Mouse (Mus musculus): Measurements from ENCODE around the gene Trnp1. TPM values are rescaled to one million over a fixed set of nuclear protein-coding genes. Genes with fewer than 3 reads are reported as not detected.
A peak's percentile ranks its signal among the peaks of the same experiment; 100 is the strongest.

Trnp1 gene
- polyA plus RNA-seq (2011; ENCODE audit: insufficient read depth, insufficient read length, low read depth, missing spikeins), result 10.4 and 13.6 TPM in 2 replicates

DNA sequence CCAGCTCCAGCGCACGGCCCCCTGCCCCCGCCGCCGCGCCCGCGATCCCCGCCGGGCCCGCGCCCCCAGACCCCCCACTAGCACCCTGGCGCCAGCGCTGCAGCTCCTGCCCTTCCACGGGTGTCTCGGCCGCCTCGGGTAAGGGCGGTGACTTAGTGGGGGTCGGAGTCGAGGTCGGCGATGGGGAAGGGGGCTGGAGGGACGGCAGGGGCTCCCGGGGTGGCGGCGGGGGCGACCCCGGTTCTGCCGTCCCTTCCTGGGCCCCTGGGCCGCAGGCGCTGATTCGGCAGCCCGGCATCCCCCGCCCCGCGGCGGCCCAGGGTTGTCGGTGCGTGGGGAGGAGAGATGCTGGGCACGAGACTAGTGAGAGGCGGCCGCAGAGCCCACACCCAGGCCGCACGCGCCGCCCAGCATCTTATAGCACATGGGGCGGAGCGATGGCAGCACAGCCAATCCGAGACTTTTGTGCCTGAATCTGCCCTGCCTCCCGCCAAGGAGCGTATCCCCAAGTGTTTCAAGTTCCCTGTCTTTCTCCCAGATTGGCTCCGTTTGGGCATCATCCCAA, at the start of gene Trnp1:
Gene Trnp1, minus strand, starts transcription at position 391 of the 565 bp plus-strand sequence.
- peak within 1 kb of the TSS; percentile 53 for H3K4me3 ChIP-seq (ENCODE audit: low read depth, low read length)
- peak within 1 kb of the TSS; percentile 95 for H3K9ac ChIP-seq (ENCODE audit: low read depth, poor library complexity, severe bottlenecking)
- no peak for TF ChIP-seq CTCF (IDR thresholded peaks at IDR 0.05; ENCODE audit: low read depth, low read length)
- TF ChIP-seq EP300 (IDR thresholded peaks at IDR 0.05; ENCODE audit: insufficient read depth, low read depth, low read length), result no peak
- TF ChIP-seq POLR2A (IDR thresholded peaks at IDR 0.05; ENCODE audit: insufficient read depth, low read length), result peak; percentile 68
- no peak within 1 kb of the TSS for H3K27ac ChIP-seq (ENCODE audit: insufficient read depth, low read length)
- H3K36me3 ChIP-seq (ENCODE audit: control insufficient read depth, insufficient read depth, low read length, poor library complexity, severe bottlenecking), result no peaks in the 10 kb centered on the region
- 0 out of 2 replicates have a peak, but pooled peaks cover 2% of the 10 kb centered on the region for H3K27me3 ChIP-seq (ENCODE audit: control insufficient read depth, insufficient read depth, low read length, poor library complexity, severe bottlenecking)
- H3K4me1 ChIP-seq (ENCODE audit: control insufficient read depth, insufficient read depth, low read length), result peaks cover 2% of the 10 kb centered on the region
- no peaks in the 10 kb centered on the region for H3K9me3 ChIP-seq (replicated peaks; ENCODE audit: control insufficient read depth, insufficient read depth, low read length, poor library complexity, severe bottlenecking)

DNA sequence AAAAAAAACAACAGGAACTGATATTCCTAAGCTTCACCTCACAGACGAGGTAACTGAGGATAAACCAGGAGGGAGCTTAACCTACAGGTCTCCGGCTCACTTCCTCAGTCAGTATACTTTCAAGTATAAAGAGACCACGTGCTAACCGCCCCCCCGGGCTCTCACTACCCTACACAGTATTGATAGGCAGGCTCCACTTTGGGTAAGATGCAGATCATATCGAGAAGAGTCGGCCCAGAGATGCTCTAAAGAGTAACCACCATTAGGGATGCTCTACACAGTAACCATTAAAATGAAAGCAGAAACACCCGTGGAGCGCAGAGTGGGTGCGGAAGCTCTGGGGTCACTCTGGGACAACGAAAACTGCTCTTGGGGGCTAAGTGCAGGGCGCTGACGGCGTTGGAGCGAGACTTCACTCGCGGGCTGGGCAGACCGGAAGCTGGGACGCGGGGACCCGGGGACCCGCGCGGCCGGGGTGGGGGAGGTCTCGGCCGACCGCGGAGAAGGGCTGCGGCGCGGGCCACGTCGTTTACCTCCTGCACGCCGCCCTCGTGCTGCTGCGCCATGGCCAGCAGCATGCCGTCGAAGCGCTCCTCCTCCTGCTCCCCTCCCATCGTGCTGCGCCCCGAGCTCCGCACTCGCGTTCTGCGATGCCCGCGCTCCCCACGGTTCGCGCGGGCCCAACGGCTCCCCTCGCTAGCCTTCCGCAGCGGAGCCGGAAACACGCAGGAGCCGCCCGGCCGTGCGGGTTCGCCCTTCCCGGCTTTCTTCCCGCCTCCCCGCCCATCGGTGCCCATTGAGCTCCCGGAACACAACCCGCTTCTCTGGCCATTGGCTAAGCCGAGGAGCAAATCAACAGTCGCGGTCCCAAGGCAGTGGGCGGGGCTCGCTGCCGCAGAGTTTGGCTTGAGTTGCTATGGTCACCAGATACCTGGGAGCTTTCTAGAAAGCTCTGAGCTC, 47.2 kb upstream of the Trnp1 start, which contains the start of gene Nudc:
Gene Nudc, minus strand, starts transcription at position 725 of the 960 bp plus-strand sequence.
- Histone ChIP-seq H3K4me1 (ENCODE audit: control insufficient read depth, insufficient read depth, low read length) (peaks cover 4% of the 10 kb centered on the region), H3K9ac (ENCODE audit: low read depth, poor library complexity, severe bottlenecking) (peak within 1 kb of the TSS; percentile 83), H3K27ac (ENCODE audit: insufficient read depth, low read length) (no peak within 1 kb of the TSS), H3K4me3 (ENCODE audit: low read depth, low read length) (peak within 1 kb of the TSS; percentile 98), H3K36me3 (ENCODE audit: control insufficient read depth, insufficient read depth, low read length, poor library complexity, severe bottlenecking) (peaks cover 30% of the 10 kb centered on the region), H3K9me3 (replicated peaks; ENCODE audit: control insufficient read depth, insufficient read depth, low read length, poor library complexity, severe bottlenecking) (no peaks in the 10 kb centered on the region), H3K27me3 (ENCODE audit: control insufficient read depth, insufficient read depth, low read length, poor library complexity, severe bottlenecking) (no peaks in the 10 kb centered on the region)
- TF ChIP-seq CTCF (IDR thresholded peaks at IDR 0.05; ENCODE audit: low read depth, low read length) (no peak), POLR2A (IDR thresholded peaks at IDR 0.05; ENCODE audit: insufficient read depth, low read length) (no peak), EP300 (IDR thresholded peaks at IDR 0.05; ENCODE audit: insufficient read depth, low read depth, low read length) (no peak)

DNA sequence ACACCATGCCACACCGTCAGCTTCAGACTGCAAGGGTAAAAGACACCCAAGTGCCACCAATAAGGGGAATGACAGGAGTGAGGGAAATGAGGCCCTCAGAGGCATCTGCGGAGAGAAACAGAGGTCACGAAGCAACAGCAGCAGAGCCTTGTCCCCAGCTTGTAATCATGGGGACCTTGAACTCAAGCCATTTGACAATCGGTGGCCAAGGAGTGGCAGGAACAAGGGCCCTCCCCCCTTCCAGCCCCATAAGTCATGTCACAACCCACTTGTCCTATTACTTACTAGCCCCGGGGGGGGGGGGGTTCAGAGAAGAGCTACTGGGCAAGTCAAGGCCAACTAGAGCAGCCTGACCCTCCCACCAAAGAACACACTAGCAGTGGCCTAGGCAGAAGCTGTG, 38.3 kb upstream of the Trnp1 start:
- no peaks in the 10 kb centered on the region for H3K27me3 ChIP-seq (ENCODE audit: control insufficient read depth, insufficient read depth, low read length, poor library complexity, severe bottlenecking)
- H3K9ac ChIP-seq (ENCODE audit: low read depth, poor library complexity, severe bottlenecking), result no peak overlapping the region
- no peak overlapping the region for H3K4me3 ChIP-seq (ENCODE audit: low read depth, low read length)
- H3K9me3 ChIP-seq (replicated peaks; ENCODE audit: control insufficient read depth, insufficient read depth, low read length, poor library complexity, severe bottlenecking), result no peaks in the 10 kb centered on the region
- peaks cover 62% of the 10 kb centered on the region for H3K36me3 ChIP-seq (ENCODE audit: control insufficient read depth, insufficient read depth, low read length, poor library complexity, severe bottlenecking)
- no peak for TF ChIP-seq EP300 (IDR thresholded peaks at IDR 0.05; ENCODE audit: insufficient read depth, low read depth, low read length)
- H3K4me1 ChIP-seq (ENCODE audit: control insufficient read depth, insufficient read depth, low read length), result no peaks in the 10 kb centered on the region
- no peak overlapping the region for H3K27ac ChIP-seq (ENCODE audit: insufficient read depth, low read length)

DNA sequence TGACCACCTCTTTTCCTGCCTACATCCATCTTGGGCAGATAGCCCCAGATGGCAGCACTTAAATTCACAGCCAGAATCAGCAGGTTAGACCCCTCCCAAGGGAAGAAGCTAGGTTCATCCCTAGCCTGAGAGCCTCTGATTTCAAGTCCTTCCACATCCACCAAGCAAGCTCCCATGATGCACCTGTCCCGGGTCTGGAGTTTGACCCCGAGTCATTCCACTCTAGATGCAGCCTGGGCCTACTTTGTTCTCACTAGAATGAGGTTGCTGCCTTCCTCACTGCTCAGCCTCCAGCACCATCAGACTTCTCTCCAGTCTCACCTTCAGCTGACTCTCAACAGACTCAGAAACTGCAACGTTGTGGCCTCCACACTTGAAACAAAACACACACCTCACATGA, 37.7 kb upstream of the Trnp1 start:
- H3K27me3 ChIP-seq (ENCODE audit: control insufficient read depth, insufficient read depth, low read length, poor library complexity, severe bottlenecking), result no peaks in the 10 kb centered on the region
- peaks cover 61% of the 10 kb centered on the region for H3K36me3 ChIP-seq (ENCODE audit: control insufficient read depth, insufficient read depth, low read length, poor library complexity, severe bottlenecking)
- no peak for TF ChIP-seq CTCF (IDR thresholded peaks at IDR 0.05; ENCODE audit: low read depth, low read length)
- no peak for TF ChIP-seq EP300 (IDR thresholded peaks at IDR 0.05; ENCODE audit: insufficient read depth, low read depth, low read length)
- TF ChIP-seq POLR2A (IDR thresholded peaks at IDR 0.05; ENCODE audit: insufficient read depth, low read length), result no peak
- no peak overlapping the region for H3K4me3 ChIP-seq (ENCODE audit: low read depth, low read length)
- no peak overlapping the region for H3K27ac ChIP-seq (ENCODE audit: insufficient read depth, low read length)
- no peak overlapping the region for H3K9ac ChIP-seq (ENCODE audit: low read depth, poor library complexity, severe bottlenecking)
- no peaks in the 10 kb centered on the region for H3K9me3 ChIP-seq (replicated peaks; ENCODE audit: control insufficient read depth, insufficient read depth, low read length, poor library complexity, severe bottlenecking)
- no peaks in the 10 kb centered on the region for H3K4me1 ChIP-seq (ENCODE audit: control insufficient read depth, insufficient read depth, low read length)

DNA sequence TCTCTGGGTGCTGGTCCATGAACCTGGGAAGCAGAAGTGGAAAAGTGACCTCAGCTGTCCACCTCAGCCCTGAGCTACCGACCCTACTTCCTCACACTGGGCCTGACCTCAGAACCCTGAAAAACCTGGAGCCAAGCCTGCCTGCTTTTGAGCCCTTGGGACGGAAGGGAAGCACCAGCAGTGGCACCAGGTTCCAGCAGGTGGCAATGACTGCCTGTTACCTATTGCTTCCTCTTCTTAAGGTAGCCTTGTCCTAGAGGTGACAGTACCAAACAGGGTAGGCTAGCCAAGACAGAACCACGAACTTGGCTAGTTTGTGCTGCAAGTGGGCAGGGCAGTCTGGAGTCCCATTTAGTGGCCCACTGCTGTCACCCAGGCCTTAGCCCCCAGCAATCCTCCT, 34.4 kb upstream of the Trnp1 start:
- no peak for TF ChIP-seq EP300 (IDR thresholded peaks at IDR 0.05; ENCODE audit: insufficient read depth, low read depth, low read length)
- TF ChIP-seq CTCF (IDR thresholded peaks at IDR 0.05; ENCODE audit: low read depth, low read length), result no peak
- TF ChIP-seq POLR2A (IDR thresholded peaks at IDR 0.05; ENCODE audit: insufficient read depth, low read length), result no peak
- Histone ChIP-seq H3K36me3 (ENCODE audit: control insufficient read depth, insufficient read depth, low read length, poor library complexity, severe bottlenecking) (peaks cover 43% of the 10 kb centered on the region), H3K4me1 (ENCODE audit: control insufficient read depth, insufficient read depth, low read length) (no peaks in the 10 kb centered on the region), H3K9ac (ENCODE audit: low read depth, poor library complexity, severe bottlenecking) (no peak overlapping the region), H3K27ac (ENCODE audit: insufficient read depth, low read length) (no peak overlapping the region), H3K4me3 (ENCODE audit: low read depth, low read length) (no peak overlapping the region), H3K27me3 (ENCODE audit: control insufficient read depth, insufficient read depth, low read length, poor library complexity, severe bottlenecking) (no peaks in the 10 kb centered on the region), H3K9me3 (replicated peaks; ENCODE audit: control insufficient read depth, insufficient read depth, low read length, poor library complexity, severe bottlenecking) (no peaks in the 10 kb centered on the region)

DNA sequence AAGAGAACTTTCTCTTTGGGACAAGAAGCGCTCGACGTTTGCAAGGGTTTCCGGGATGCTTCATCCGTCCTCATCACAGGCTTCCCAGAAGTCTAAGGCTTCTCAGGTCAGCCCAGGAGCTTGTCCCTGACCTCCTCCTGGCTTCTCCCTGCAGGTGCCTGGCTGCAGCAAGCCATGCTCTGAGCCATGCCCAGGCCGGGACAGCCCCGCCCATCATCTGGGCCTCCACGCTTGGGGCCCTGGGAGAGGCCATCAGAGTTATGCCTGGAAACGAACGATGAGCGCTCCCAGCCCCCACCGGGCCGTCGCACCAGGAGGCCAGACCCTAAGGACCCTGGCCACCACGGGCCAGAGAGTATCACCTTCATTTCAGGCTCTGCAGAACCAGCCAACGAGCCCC, 29.4 kb upstream of the Trnp1 start:
- Histone ChIP-seq H3K27me3 (ENCODE audit: control insufficient read depth, insufficient read depth, low read length, poor library complexity, severe bottlenecking) (no peaks in the 10 kb centered on the region), H3K4me3 (ENCODE audit: low read depth, low read length) (no peak overlapping the region), H3K9me3 (replicated peaks; ENCODE audit: control insufficient read depth, insufficient read depth, low read length, poor library complexity, severe bottlenecking) (no peaks in the 10 kb centered on the region), H3K4me1 (ENCODE audit: control insufficient read depth, insufficient read depth, low read length) (no peaks in the 10 kb centered on the region), H3K36me3 (ENCODE audit: control insufficient read depth, insufficient read depth, low read length, poor library complexity, severe bottlenecking) (peaks cover 17% of the 10 kb centered on the region), H3K27ac (ENCODE audit: insufficient read depth, low read length) (no peak overlapping the region), H3K9ac (ENCODE audit: low read depth, poor library complexity, severe bottlenecking) (no peak overlapping the region)
- TF ChIP-seq POLR2A (IDR thresholded peaks at IDR 0.05; ENCODE audit: insufficient read depth, low read length) (no peak), CTCF (IDR thresholded peaks at IDR 0.05; ENCODE audit: low read depth, low read length) (no peak), EP300 (IDR thresholded peaks at IDR 0.05; ENCODE audit: insufficient read depth, low read depth, low read length) (no peak)
